Mouse (Mus musculus): ENCODE results near the gene Relch. TPM values are rescaled to one million over a fixed set of nuclear protein-coding genes. Genes with fewer than 3 reads are reported as not detected.
"Not testable (repeated sequence)": the region's sequence is repeated elsewhere in the genome, so short reads cannot be mapped to it uniquely, and the experiment has no call there.

Gene Relch
- polyA plus RNA-seq, 2 experiments from 2014 or later, result 45.9 to 53.2 TPM

- no peak for ATAC-seq
Observed at GRCm38 (mm10) chr1:105746444-105746843, 82.8 kb downstream of the Relch start.

- no peak for ATAC-seq
Observed at GRCm38 (mm10) chr1:105746858-105747596, 83.4 kb downstream of the Relch start.

- ATAC-seq, result peak; percentile 60
Observed at GRCm38 (mm10) chr1:105748091-105748799, 84.6 kb downstream of the Relch start.

GRCm38 (mm10) chr1:105752196-105752595 is 88.5 kb downstream of the Relch start:
- ATAC-seq, result peak; percentile 45

GRCm38 (mm10) chr1:105752944-105753343 is 89.3 kb downstream of the Relch start:
- ATAC-seq, result no peak

- no peak for ATAC-seq
Observed at GRCm38 (mm10) chr1:105758798-105759197, 95.1 kb downstream of the Relch start.

GRCm38 (mm10) chr1:105759422-105760165 is 95.9 kb downstream of the Relch start:
- no peak for ATAC-seq

- no peak for ATAC-seq
Observed at GRCm38 (mm10) chr1:105765586-105765985, 101.9 kb downstream of the Relch start.

GRCm38 (mm10) chr1:105766099-105766498 is 102.4 kb downstream of the Relch start:
- not testable (repeated sequence) for ATAC-seq

GRCm38 (mm10) chr1:105768397-105768796 is 104.7 kb downstream of the Relch start:
- ATAC-seq, result no peak

- no peak for ATAC-seq
Observed at GRCm38 (mm10) chr1:105770685-105771084, 107.0 kb downstream of the Relch start.

- ATAC-seq, result no peak
Observed at GRCm38 (mm10) chr1:105776426-105776825, 112.8 kb downstream of the Relch start.

GRCm38 (mm10) chr1:105780079-105780456 is 116.4 kb downstream of the Relch start:
- ATAC-seq, result peak; percentile 29

- peak; percentile 76 for ATAC-seq
Observed at GRCm38 (mm10) chr1:105780457-105781364, 117.0 kb downstream of the Relch start, which contains the start of gene Tnfrsf11a. Tnfrsf11a (plus strand) TSS chr1:105780718.

- ATAC-seq, result no peak
Observed at GRCm38 (mm10) chr1:105781391-105782146, 117.9 kb downstream of the Relch start.

- no peak for ATAC-seq
Observed at GRCm38 (mm10) chr1:105784257-105785016, 120.8 kb downstream of the Relch start.

GRCm38 (mm10) chr1:105785146-105785545 is 121.5 kb downstream of the Relch start:
- no peak for ATAC-seq

- no peak for ATAC-seq
Observed at GRCm38 (mm10) chr1:105786731-105787357, 123.2 kb downstream of the Relch start.

- ATAC-seq, result no peak
Observed at GRCm38 (mm10) chr1:105790103-105790502, 126.4 kb downstream of the Relch start.

- no peak for ATAC-seq
Observed at GRCm38 (mm10) chr1:105794670-105795069, 131.0 kb downstream of the Relch start.

All from CD4-positive, CD25-positive, alpha-beta regulatory T cell, adult 4 months (primary cell).